Mouse (Mus musculus) limb, embryonic 15.5 days (tissue): ENCODE measurements at regions not wholly inside any gene's neighbourhood (a gene's known extent, or its start where the extent isn't known, plus 50 kb on each side); places are given as distances from the start of the nearest gene placed in this dataset.
A peak's percentile ranks its signal among the peaks of the same experiment; 100 is the strongest.
"Not testable (repeated sequence)": the region's sequence is repeated elsewhere in the genome, so short reads cannot be mapped to it uniquely, and the experiment has no call there.

Experiments used
- ATAC-seq: fragments of 200-750 bp; cut with Nextera tagmentation; 2 replicates; pipeline ENCODE4 v1.8.0; 2017; ENCODE audit warnings: low read depth, moderate TSS enrichment; ENCODE audit not compliant: insufficient number of reproducible peaks, low FRiP score, low TSS enrichment
- H3K27ac ChIP-seq: fragments of 300-500 bp; sonication (generic); 2 replicates; pipeline ENCODE4 v1.5.1; 2015; ENCODE audit warnings: moderate library complexity, mild to moderate bottlenecking, inconsistent platforms
- H3K27me3 ChIP-seq: fragments of 300-500 bp; sonication (generic); 2 replicates; pipeline ENCODE4 v1.6.1; 2015; ENCODE audit warnings: inconsistent platforms
- H3K36me3 ChIP-seq: fragments of 300-500 bp; sonication (generic); 2 replicates; pipeline ENCODE4 v1.6.1; 2015; ENCODE audit warnings: inconsistent platforms
- H3K4me1 ChIP-seq: fragments of 300-500 bp; sonication (generic); 2 replicates; pipeline ENCODE4 v1.6.1; 2015; ENCODE audit warnings: inconsistent platforms
- H3K4me2 ChIP-seq: fragments of 300-500 bp; sonication (generic); 2 replicates; pipeline ENCODE4 v1.6.1; 2015; ENCODE audit warnings: mild to moderate bottlenecking, inconsistent platforms
- H3K4me3 ChIP-seq: fragments of 300-500 bp; sonication (generic); 2 replicates; pipeline ENCODE4 v1.5.1; 2015; ENCODE audit warnings: mild to moderate bottlenecking, inconsistent platforms
- H3K9ac ChIP-seq: fragments of 300-500 bp; sonication (generic); 2 replicates; pipeline ENCODE4 v1.6.1; 2015; ENCODE audit warnings: inconsistent platforms
- H3K9me3 ChIP-seq: fragments of 300-500 bp; sonication (generic); 2 replicates; pipeline ENCODE4 v1.6.1; 2016; ENCODE audit warnings: inconsistent platforms
- WGBS: fragments of 180-500 bp; shearing (Covaris S2); methylation state at CpG from one replicate; pipeline ENCODE4 v1.1.7; 2015; 5-methylcytosine and 5-hydroxymethylcytosine counted together

GRCm38 (mm10) chr17:52351293-52351692, 251.2 kb upstream of the Kcnh8 start:
- Histone ChIP-seq H3K4me3 (no peak overlapping the region), H3K9ac (no peak overlapping the region), H3K4me1 (no peaks in the 10 kb centered on the region), H3K9me3 (no peaks in the 10 kb centered on the region), H3K27ac (no peak overlapping the region), H3K27me3 (no peaks in the 10 kb centered on the region), H3K36me3 (no peaks in the 10 kb centered on the region), H3K4me2 (no peak overlapping the region)
- 77% methylated on average over 8 of the region's 8 CpGs for WGBS
- no peak for ATAC-seq

- no peaks in the 10 kb centered on the region for H3K27me3 ChIP-seq
- no peaks in the 10 kb centered on the region for H3K36me3 ChIP-seq
- H3K27ac ChIP-seq, result no peak overlapping the region
- H3K4me1 ChIP-seq, result no peaks in the 10 kb centered on the region
- no peak overlapping the region for H3K4me3 ChIP-seq
- H3K9ac ChIP-seq, result no peak overlapping the region
- ATAC-seq, result no peak
- H3K9me3 ChIP-seq, result no peaks in the 10 kb centered on the region
- H3K4me2 ChIP-seq, result no peak overlapping the region
Observed at GRCm38 (mm10) chr17:52350696-52351095, 251.8 kb upstream of the Kcnh8 start.

GRCm38 (mm10) chr17:52349872-52350271, 252.6 kb upstream of the Kcnh8 start:
- no peak overlapping the region for H3K27ac ChIP-seq
- WGBS, result 77% methylated on average over 5 of the region's 5 CpGs
- H3K4me3 ChIP-seq, result no peak overlapping the region
- H3K27me3 ChIP-seq, result no peaks in the 10 kb centered on the region
- H3K36me3 ChIP-seq, result no peaks in the 10 kb centered on the region
- H3K4me2 ChIP-seq, result no peak overlapping the region
- no peaks in the 10 kb centered on the region for H3K9me3 ChIP-seq
- no peak overlapping the region for H3K9ac ChIP-seq
- H3K4me1 ChIP-seq, result no peaks in the 10 kb centered on the region
- no peak for ATAC-seq

GRCm38 (mm10) chr17:52348481-52349083, 253.9 kb upstream of the Kcnh8 start:
- Histone ChIP-seq H3K27me3 (no peaks in the 10 kb centered on the region), H3K9me3 (no peaks in the 10 kb centered on the region), H3K9ac (no peak overlapping the region), H3K4me3 (no peak overlapping the region), H3K4me1 (no peaks in the 10 kb centered on the region), H3K4me2 (0 out of 2 replicates have a peak overlapping the region, but pooled peaks have one; percentile 11), H3K27ac (no peak overlapping the region), H3K36me3 (no peaks in the 10 kb centered on the region)
- no peak for ATAC-seq
- WGBS, result 33% methylated on average over 8 of the region's 8 CpGs

GRCm38 (mm10) chr17:52320586-52320985, 281.9 kb upstream of the Kcnh8 start:
- H3K27me3 ChIP-seq, result no peaks in the 10 kb centered on the region

GRCm38 (mm10) chr17:52316976-52317375, 285.5 kb upstream of the Kcnh8 start:
- Histone ChIP-seq H3K27ac (no peak overlapping the region), H3K4me1 (no peaks in the 10 kb centered on the region), H3K36me3 (no peaks in the 10 kb centered on the region), H3K9ac (no peak overlapping the region), H3K4me3 (no peak overlapping the region), H3K9me3 (no peaks in the 10 kb centered on the region), H3K27me3 (no peaks in the 10 kb centered on the region), H3K4me2 (no peak overlapping the region)
- WGBS, result 51% methylated on average over 3 of the region's 3 CpGs
- ATAC-seq, result no peak

More at GRCm38 (mm10) chr17:52320586-52320985, 281.9 kb upstream of the Kcnh8 start:
- no peak overlapping the region for H3K27ac ChIP-seq
- H3K36me3 ChIP-seq, result no peaks in the 10 kb centered on the region
- no peak overlapping the region for H3K4me3 ChIP-seq
- no peaks in the 10 kb centered on the region for H3K4me1 ChIP-seq
- ATAC-seq, result no peak
- no peak overlapping the region for H3K4me2 ChIP-seq
- no peaks in the 10 kb centered on the region for H3K9me3 ChIP-seq
- no peak overlapping the region for H3K9ac ChIP-seq
- WGBS, result 69% methylated on average over 1 of the region's 1 CpGs

GRCm38 (mm10) chr17:52315879-52316278, 286.6 kb upstream of the Kcnh8 start:
- 75% methylated on average over 2 of the region's 2 CpGs for WGBS
- H3K27me3 ChIP-seq, result no peaks in the 10 kb centered on the region
- H3K27ac ChIP-seq, result no peak overlapping the region
- no peak for ATAC-seq
- no peak overlapping the region for H3K4me2 ChIP-seq
- no peaks in the 10 kb centered on the region for H3K9me3 ChIP-seq
- no peaks in the 10 kb centered on the region for H3K4me1 ChIP-seq
- no peaks in the 10 kb centered on the region for H3K36me3 ChIP-seq
- no peak overlapping the region for H3K9ac ChIP-seq
- H3K4me3 ChIP-seq, result no peak overlapping the region

GRCm38 (mm10) chr17:52315456-52315855, 287.1 kb upstream of the Kcnh8 start:
- not testable (repeated sequence) for H3K27ac ChIP-seq, H3K9me3 ChIP-seq, H3K27me3 ChIP-seq, H3K36me3 ChIP-seq, H3K4me2 ChIP-seq, H3K9ac ChIP-seq, ATAC-seq, H3K4me1 ChIP-seq, H3K4me3 ChIP-seq
- WGBS, result 51% methylated on average over 2 of the region's 2 CpGs

- H3K4me2 ChIP-seq, result no peak overlapping the region
- no peak overlapping the region for H3K4me3 ChIP-seq
- 87% methylated on average over 1 of the region's 1 CpGs for WGBS
- no peaks in the 10 kb centered on the region for H3K4me1 ChIP-seq
- no peaks in the 10 kb centered on the region for H3K36me3 ChIP-seq
- no peak overlapping the region for H3K27ac ChIP-seq
- H3K27me3 ChIP-seq, result no peaks in the 10 kb centered on the region
- H3K9me3 ChIP-seq, result no peaks in the 10 kb centered on the region
- no peak for ATAC-seq
- no peak overlapping the region for H3K9ac ChIP-seq
Observed at GRCm38 (mm10) chr17:52312043-52312442, 290.5 kb upstream of the Kcnh8 start.

- Histone ChIP-seq H3K4me2 (no peak overlapping the region), H3K4me3 (no peak overlapping the region), H3K9me3 (no peaks in the 10 kb centered on the region), H3K9ac (no peak overlapping the region), H3K27ac (no peak overlapping the region), H3K36me3 (no peaks in the 10 kb centered on the region), H3K27me3 (no peaks in the 10 kb centered on the region), H3K4me1 (no peaks in the 10 kb centered on the region)
- ATAC-seq, result no peak
- WGBS, result 95% methylated on average over 5 of the region's 5 CpGs
Observed at GRCm38 (mm10) chr17:52308789-52309188, 293.7 kb upstream of the Kcnh8 start.

GRCm38 (mm10) chr17:52304133-52304532, 298.4 kb upstream of the Kcnh8 start:
- no peak overlapping the region for H3K4me2 ChIP-seq
- no peaks in the 10 kb centered on the region for H3K9me3 ChIP-seq
- H3K4me1 ChIP-seq, result no peaks in the 10 kb centered on the region
- H3K27me3 ChIP-seq, result no peaks in the 10 kb centered on the region
- H3K9ac ChIP-seq, result no peak overlapping the region
- no peak for ATAC-seq
- no peaks in the 10 kb centered on the region for H3K36me3 ChIP-seq
- 62% methylated on average over 4 of the region's 4 CpGs for whole genome bisulfite sequencing
- H3K4me3 ChIP-seq, result no peak overlapping the region
- no peak overlapping the region for H3K27ac ChIP-seq

GRCm38 (mm10) chr17:52303320-52303719, 299.2 kb upstream of the Kcnh8 start:
- ATAC-seq, result no peak
- 90% methylated on average over 4 of the region's 4 CpGs for WGBS
- no peaks in the 10 kb centered on the region for H3K4me1 ChIP-seq

GRCm38 (mm10) chr17:52299769-52300168, 302.7 kb upstream of the Kcnh8 start:
- H3K27me3 ChIP-seq, result no peaks in the 10 kb centered on the region
- no peaks in the 10 kb centered on the region for H3K9me3 ChIP-seq
- H3K36me3 ChIP-seq, result no peaks in the 10 kb centered on the region
- ATAC-seq, result no peak
- H3K4me3 ChIP-seq, result no peak overlapping the region
- WGBS, result 85% methylated on average over 4 of the region's 4 CpGs
- H3K4me2 ChIP-seq, result no peak overlapping the region
- H3K4me1 ChIP-seq, result no peaks in the 10 kb centered on the region
- no peak overlapping the region for H3K27ac ChIP-seq
- no peak overlapping the region for H3K9ac ChIP-seq

More at GRCm38 (mm10) chr17:52303320-52303719, 299.2 kb upstream of the Kcnh8 start:
- no peaks in the 10 kb centered on the region for H3K27me3 ChIP-seq
- no peak overlapping the region for H3K27ac ChIP-seq
- no peak overlapping the region for H3K4me3 ChIP-seq
- H3K9ac ChIP-seq, result no peak overlapping the region
- no peak overlapping the region for H3K4me2 ChIP-seq
- no peaks in the 10 kb centered on the region for H3K36me3 ChIP-seq
- no peaks in the 10 kb centered on the region for H3K9me3 ChIP-seq
